Mouse (Mus musculus) bone marrow, adult 2 months (tissue): ENCODE results near the gene Setd1b.

Experiments used
- CTCF ChIP-seq: fragments of 200-500 bp; IDR thresholded peaks from 2 replicates; pipeline ENCODE4 v1.5.1; 2011; ENCODE audit warnings: low read length, control low read depth; ENCODE audit not compliant: control insufficient read depth, insufficient read depth
- POLR2A ChIP-seq: fragments of 200-500 bp; IDR thresholded peaks from 2 replicates; pipeline ENCODE4 v1.6.1; 2011; ENCODE audit warnings: low read depth, mild to moderate bottlenecking, control low read depth, low read length, borderline replicate concordance; ENCODE audit not compliant: control insufficient read depth

- no peak for TF ChIP-seq CTCF
- TF ChIP-seq POLR2A = no peak
Measured at GRCm38 (mm10) chr5:123201523-123201892, 59.5 kb downstream of the Setd1b start.
